Mouse (Mus musculus): ENCODE results near the gene Zbtb1. TPM values are rescaled to one million over a fixed set of nuclear protein-coding genes. Genes with fewer than 3 reads are reported as not detected.

Zbtb1 gene
- polyA plus RNA-seq, 1 experiment from 2014 or later = 4.3 TPM

GRCm38 (mm10) chr12:76405971-76406370 is 35.9 kb downstream of the Zbtb1 start:
- Histone ChIP-seq H3K4me1 (replicated peaks) (peaks cover 35% of the 10 kb centered on the region), H3K4me3 (replicated peaks) (peak overlapping the region; percentile 75), H3K27me3 (peaks cover 49% of the 10 kb centered on the region), H3K9ac (peak overlapping the region; percentile 26; the same call in 1 of the 2 replicates), H3K4me2 (peak overlapping the region; percentile 93), H3K36me3 (no peaks in the 10 kb centered on the region), H3K9me3 (replicated peaks) (no peaks in the 10 kb centered on the region), H3K27ac (no peak overlapping the region)
- 3% methylated on average over 23 of the region's 23 CpGs for WGBS (ENCODE audit: insufficient replicate concordance)
- ATAC-seq (ENCODE audit: low read depth) = no peak
- no peak for DNase-seq

GRCm38 (mm10) chr12:76407184-76407583 is 37.1 kb downstream of the Zbtb1 start:
- no peak for DNase-seq
- H3K27ac ChIP-seq = no peak overlapping the region
- H3K4me3 ChIP-seq (replicated peaks) = no peak overlapping the region
- H3K4me2 ChIP-seq = no peak overlapping the region
- 44% methylated on average over 1 of the region's 1 CpGs for WGBS (ENCODE audit: insufficient replicate concordance)
- H3K9ac ChIP-seq = no peak overlapping the region
- no peak for ATAC-seq (ENCODE audit: low read depth)
- H3K36me3 ChIP-seq = no peaks in the 10 kb centered on the region
- no peaks in the 10 kb centered on the region for H3K9me3 ChIP-seq (replicated peaks)
- peaks cover 49% of the 10 kb centered on the region for H3K27me3 ChIP-seq
- H3K4me1 ChIP-seq (replicated peaks) = peaks cover 29% of the 10 kb centered on the region

- Histone ChIP-seq H3K9ac (no peak overlapping the region), H3K27me3 (peaks cover 47% of the 10 kb centered on the region), H3K4me2 (no peak overlapping the region), H3K27ac (no peak overlapping the region), H3K4me3 (replicated peaks) (no peak overlapping the region), H3K9me3 (replicated peaks) (no peaks in the 10 kb centered on the region), H3K4me1 (replicated peaks) (peaks cover 17% of the 10 kb centered on the region), H3K36me3 (no peaks in the 10 kb centered on the region)
- 55% methylated on average over 4 of the region's 4 CpGs for WGBS (ENCODE audit: insufficient replicate concordance)
- DNase-seq (no peak), ATAC-seq (ENCODE audit: low read depth) (no peak)
These were observed 39.1 kb downstream of the Zbtb1 start for GRCm38 (mm10) chr12:76409166-76409565.

- Histone ChIP-seq H3K27me3 (peaks cover 30% of the 10 kb centered on the region), H3K36me3 (no peaks in the 10 kb centered on the region), H3K4me3 (replicated peaks) (no peak overlapping the region), H3K4me1 (replicated peaks) (peaks cover 13% of the 10 kb centered on the region), H3K4me2 (no peak overlapping the region), H3K27ac (no peak overlapping the region), H3K9ac (no peak overlapping the region), H3K9me3 (replicated peaks) (peaks cover 5% of the 10 kb centered on the region; the same call in 1 of the 2 replicates)
- 55% methylated on average over 12 of the region's 12 CpGs for whole genome bisulfite sequencing (ENCODE audit: insufficient replicate concordance)
- DNase-seq (no peak), ATAC-seq (ENCODE audit: low read depth) (no peak)
These were observed 45.4 kb downstream of the Zbtb1 start for GRCm38 (mm10) chr12:76415383-76416010.

- Histone ChIP-seq H3K9ac (no peak within 1 kb of the TSS), H3K9me3 (replicated peaks) (peaks cover 5% of the 10 kb centered on the region; the same call in 1 of the 2 replicates), H3K4me1 (replicated peaks) (peaks cover 13% of the 10 kb centered on the region), H3K4me3 (replicated peaks) (peak within 1 kb of the TSS; percentile 43), H3K36me3 (no peaks in the 10 kb centered on the region), H3K27ac (no peak within 1 kb of the TSS), H3K4me2 (peak within 1 kb of the TSS; percentile 61), H3K27me3 (peaks cover 30% of the 10 kb centered on the region)
- ATAC-seq (ENCODE audit: low read depth) (peak; percentile 50; the same call in 1 of the 2 replicates), DNase-seq (no peak)
- WGBS (ENCODE audit: insufficient replicate concordance) = 5% methylated on average over 37 of the region's 37 CpGs
These were observed 47.4 kb downstream of the Zbtb1 start, which contains the start of gene Ppp1r36 for GRCm38 (mm10) chr12:76417433-76417854. TSS of gene Ppp1r36 (plus strand) at chr12:76417538.

GRCm38 (mm10) chr12:76418346-76418745 is 48.3 kb downstream of the Zbtb1 start:
- Histone ChIP-seq H3K4me1 (replicated peaks) (peaks cover 13% of the 10 kb centered on the region), H3K4me3 (replicated peaks) (no peak overlapping the region), H3K4me2 (no peak overlapping the region), H3K27me3 (peaks cover 30% of the 10 kb centered on the region), H3K9ac (no peak overlapping the region), H3K9me3 (replicated peaks) (peaks cover 5% of the 10 kb centered on the region; the same call in 1 of the 2 replicates), H3K27ac (no peak overlapping the region), H3K36me3 (no peaks in the 10 kb centered on the region)
- no peak for ATAC-seq (ENCODE audit: low read depth)
- WGBS (ENCODE audit: insufficient replicate concordance) = 76% methylated on average over 5 of the region's 5 CpGs
- no peak for DNase-seq

GRCm38 (mm10) chr12:76425256-76425655 is 55.2 kb downstream of the Zbtb1 start:
- 73% methylated on average over 3 of the region's 3 CpGs for WGBS (ENCODE audit: insufficient replicate concordance)
- Histone ChIP-seq H3K36me3 (no peaks in the 10 kb centered on the region), H3K27ac (no peak overlapping the region), H3K9me3 (replicated peaks) (no peaks in the 10 kb centered on the region), H3K4me3 (replicated peaks) (no peak overlapping the region), H3K9ac (no peak overlapping the region), H3K27me3 (0 out of 2 replicates have a peak, but pooled peaks cover 10% of the 10 kb centered on the region), H3K4me1 (replicated peaks) (no peaks in the 10 kb centered on the region), H3K4me2 (no peak overlapping the region)
- DNase-seq (no peak), ATAC-seq (ENCODE audit: low read depth) (no peak)

- Histone ChIP-seq H3K27ac (no peak overlapping the region), H3K9ac (no peak overlapping the region), H3K36me3 (no peaks in the 10 kb centered on the region), H3K9me3 (replicated peaks) (no peaks in the 10 kb centered on the region), H3K4me3 (replicated peaks) (no peak overlapping the region), H3K4me1 (replicated peaks) (no peaks in the 10 kb centered on the region), H3K4me2 (no peak overlapping the region), H3K27me3 (0 out of 2 replicates have a peak, but pooled peaks cover 15% of the 10 kb centered on the region)
- ATAC-seq (ENCODE audit: low read depth) = no peak
- DNase-seq = no peak
- WGBS (ENCODE audit: insufficient replicate concordance) = 48% methylated on average over 5 of the region's 5 CpGs
These were observed 57.5 kb downstream of the Zbtb1 start for GRCm38 (mm10) chr12:76427546-76427945.

GRCm38 (mm10) chr12:76430879-76431406 is 60.9 kb downstream of the Zbtb1 start:
- no peak for DNase-seq
- Histone ChIP-seq H3K9ac (no peak overlapping the region), H3K36me3 (no peaks in the 10 kb centered on the region), H3K27me3 (peaks cover 42% of the 10 kb centered on the region), H3K4me1 (replicated peaks) (peaks cover 10% of the 10 kb centered on the region), H3K27ac (no peak overlapping the region), H3K4me3 (replicated peaks) (no peak overlapping the region), H3K4me2 (no peak overlapping the region), H3K9me3 (replicated peaks) (no peaks in the 10 kb centered on the region)
- no peak for ATAC-seq (ENCODE audit: low read depth)
- 43% methylated on average over 5 of the region's 5 CpGs for WGBS (ENCODE audit: insufficient replicate concordance)

GRCm38 (mm10) chr12:76431431-76431830 is 61.4 kb downstream of the Zbtb1 start:
- DNase-seq = no peak
- Histone ChIP-seq H3K4me2 (no peak overlapping the region), H3K36me3 (no peaks in the 10 kb centered on the region), H3K9me3 (replicated peaks) (no peaks in the 10 kb centered on the region), H3K27me3 (peaks cover 46% of the 10 kb centered on the region), H3K4me3 (replicated peaks) (no peak overlapping the region), H3K27ac (no peak overlapping the region), H3K4me1 (replicated peaks) (peaks cover 10% of the 10 kb centered on the region), H3K9ac (no peak overlapping the region)
- 57% methylated on average over 6 of the region's 6 CpGs for WGBS (ENCODE audit: insufficient replicate concordance)
- ATAC-seq (ENCODE audit: low read depth) = no peak

- H3K36me3 ChIP-seq = no peaks in the 10 kb centered on the region
- peaks cover 10% of the 10 kb centered on the region for H3K4me1 ChIP-seq (replicated peaks)
- H3K9ac ChIP-seq = no peak overlapping the region
- no peak for ATAC-seq (ENCODE audit: low read depth)
- no peak overlapping the region for H3K4me3 ChIP-seq (replicated peaks)
- no peaks in the 10 kb centered on the region for H3K9me3 ChIP-seq (replicated peaks)
- no peak overlapping the region for H3K27ac ChIP-seq
- H3K4me2 ChIP-seq = no peak overlapping the region
- 31% methylated on average over 7 of the region's 7 CpGs for WGBS (ENCODE audit: insufficient replicate concordance)
- H3K27me3 ChIP-seq = peaks cover 46% of the 10 kb centered on the region
- no peak for DNase-seq
These were observed 64.0 kb downstream of the Zbtb1 start for GRCm38 (mm10) chr12:76434111-76434510.

GRCm38 (mm10) chr12:76435084-76435483 is 65.0 kb downstream of the Zbtb1 start:
- Histone ChIP-seq H3K27ac (no peak overlapping the region), H3K27me3 (peaks cover 46% of the 10 kb centered on the region), H3K36me3 (no peaks in the 10 kb centered on the region), H3K9me3 (replicated peaks) (no peaks in the 10 kb centered on the region), H3K9ac (no peak overlapping the region), H3K4me3 (replicated peaks) (peak overlapping the region; percentile 36), H3K4me1 (replicated peaks) (peaks cover 10% of the 10 kb centered on the region), H3K4me2 (peak overlapping the region; percentile 52)
- 7% methylated on average over 17 of the region's 17 CpGs for WGBS (ENCODE audit: insufficient replicate concordance)
- ATAC-seq (ENCODE audit: low read depth) = no peak
- DNase-seq = no peak
